Mouse (Mus musculus): ENCODE results near the gene Cd81.

The Cd81 gene

GRCm38 (mm10) chr7:143075394-143075793 is 22.9 kb downstream of the Cd81 start:
- no peak for DNase-seq

- no peak for DNase-seq
Observed at GRCm38 (mm10) chr7:143077351-143077750, 24.8 kb downstream of the Cd81 start.

- DNase-seq = no peak
Observed at GRCm38 (mm10) chr7:143082024-143082423, 29.5 kb downstream of the Cd81 start.

GRCm38 (mm10) chr7:143083708-143084107 is 31.2 kb downstream of the Cd81 start:
- no peak for DNase-seq

- peak; percentile 85 for DNase-seq
Observed at GRCm38 (mm10) chr7:143086366-143086765, 33.8 kb downstream of the Cd81 start.

- DNase-seq = peak; percentile 43
Observed at GRCm38 (mm10) chr7:143087070-143087579, 34.6 kb downstream of the Cd81 start.

GRCm38 (mm10) chr7:143093847-143094246 is 41.3 kb downstream of the Cd81 start:
- DNase-seq = no peak

GRCm38 (mm10) chr7:143094592-143095553 is 42.3 kb downstream of the Cd81 start, which contains the start of gene Trpm5:
Gene Trpm5, minus strand, starts transcription at chr7:143094642.
- DNase-seq = peak; percentile 84

GRCm38 (mm10) chr7:143095554-143095907 is 43.0 kb downstream of the Cd81 start:
- DNase-seq = no peak

- no peak for DNase-seq
Observed at GRCm38 (mm10) chr7:143100759-143101158, 48.2 kb downstream of the Cd81 start.

GRCm38 (mm10) chr7:143105258-143105897 is 52.8 kb downstream of the Cd81 start:
- DNase-seq = no peak

- DNase-seq = no peak
Observed at GRCm38 (mm10) chr7:143106062-143106461, 53.5 kb downstream of the Cd81 start, which contains the start of gene Kcnq1. Gene Kcnq1, plus strand, starts transcription at chr7:143106362.

- peak; percentile 83 for DNase-seq
Observed at GRCm38 (mm10) chr7:143106672-143107465, 54.3 kb downstream of the Cd81 start.

GRCm38 (mm10) chr7:143108200-143108599 is 55.7 kb downstream of the Cd81 start:
- no peak for DNase-seq

GRCm38 (mm10) chr7:143108996-143109660 is 56.6 kb downstream of the Cd81 start:
- DNase-seq = no peak

GRCm38 (mm10) chr7:143109696-143110095 is 57.2 kb downstream of the Cd81 start:
- no peak for DNase-seq

- no peak for DNase-seq
Observed at GRCm38 (mm10) chr7:143110803-143111202, 58.3 kb downstream of the Cd81 start.

GRCm38 (mm10) chr7:143111719-143112118 is 59.2 kb downstream of the Cd81 start:
- DNase-seq = no peak

- DNase-seq = no peak
Observed at GRCm38 (mm10) chr7:143112395-143112794, 59.9 kb downstream of the Cd81 start.

GRCm38 (mm10) chr7:143114773-143115172 is 62.2 kb downstream of the Cd81 start:
- no peak for DNase-seq

GRCm38 (mm10) chr7:143116521-143116920 is 64.0 kb downstream of the Cd81 start:
- no peak for DNase-seq
